Mouse (Mus musculus) embryonic facial prominence, embryonic 14.5 days (tissue): ENCODE results near the gene Efnb3. TPM values are rescaled to one million over a fixed set of nuclear protein-coding genes. Genes with fewer than 3 reads are reported as not detected.

Source experiments
- ATAC-seq: fragments of 200-750 bp; cut with Nextera tagmentation; 2 replicates; pipeline ENCODE4 v1.8.0; 2017; ENCODE audit warnings: low read depth, moderate number of reproducible peaks, moderate TSS enrichment
- DNase-seq: peaks from one replicate; pipeline ENCODE4 v3.0.0-alpha.2; 2015; ENCODE audit warnings: low spot score
- H3K27ac ChIP-seq: fragments of 300-500 bp; sonication (generic); replicated peaks from 2 replicates; pipeline ENCODE4 v1.5.1; 2014; ENCODE audit warnings: low read depth, mild to moderate bottlenecking, low read length, moderate library complexity
- H3K27me3 ChIP-seq: fragments of 300-500 bp; sonication (generic); replicated peaks from 2 replicates; pipeline ENCODE4 v1.6.1; 2014; ENCODE audit warnings: low read length; ENCODE audit not compliant: control insufficient read depth, insufficient read depth
- H3K36me3 ChIP-seq: fragments of 300-500 bp; sonication (generic); 2 replicates; pipeline ENCODE4 v1.6.1; 2014; ENCODE audit warnings: low read length, mixed read lengths; ENCODE audit not compliant: control insufficient read depth, insufficient read depth
- H3K4me1 ChIP-seq: fragments of 300-500 bp; sonication (generic); 2 replicates; pipeline ENCODE4 v1.6.1; 2014; ENCODE audit warnings: antibody characterized with exemption, low read length; ENCODE audit not compliant: control insufficient read depth, insufficient read depth
- H3K4me2 ChIP-seq: fragments of 300-500 bp; sonication (generic); 2 replicates; pipeline ENCODE4 v1.6.1; 2014; ENCODE audit warnings: low read depth, mild to moderate bottlenecking, low read length, moderate library complexity, mixed read lengths
- H3K4me3 ChIP-seq: fragments of 300-500 bp; sonication (generic); 2 replicates; pipeline ENCODE4 v1.5.1; 2014; ENCODE audit warnings: low read depth, mild to moderate bottlenecking, low read length
- H3K9ac ChIP-seq: fragments of 300-500 bp; sonication (generic); 2 replicates; pipeline ENCODE4 v1.6.1; 2014; ENCODE audit warnings: low read depth, mild to moderate bottlenecking, low read length, moderate library complexity, mixed read lengths
- H3K9me3 ChIP-seq: fragments of 300-500 bp; sonication (generic); 2 replicates; pipeline ENCODE4 v1.6.1; 2016; ENCODE audit warnings: low read length; ENCODE audit not compliant: control insufficient read depth
- WGBS: fragments of 180-500 bp; shearing (Covaris S2); extraction: QIAGEN DNeasy Blood & Tissue Kit; methylation state at CpG from one replicate; pipeline ENCODE4 v1.1.7; 2014; 5-methylcytosine and 5-hydroxymethylcytosine counted together
- polyA plus RNA-seq: library from polyadenylated mRNA; unstranded; fragments of >200 nt; fragmentation: Nextera tagmentation; extraction: Ambion mirVana; gene quantifications from 2 replicates; pipeline ENCODE4 v1.2.1, GENCODE M21; 2014

Efnb3 gene
- polyA plus RNA-seq, 1 experiment from 2014 or later = 7.3 TPM

DNA sequence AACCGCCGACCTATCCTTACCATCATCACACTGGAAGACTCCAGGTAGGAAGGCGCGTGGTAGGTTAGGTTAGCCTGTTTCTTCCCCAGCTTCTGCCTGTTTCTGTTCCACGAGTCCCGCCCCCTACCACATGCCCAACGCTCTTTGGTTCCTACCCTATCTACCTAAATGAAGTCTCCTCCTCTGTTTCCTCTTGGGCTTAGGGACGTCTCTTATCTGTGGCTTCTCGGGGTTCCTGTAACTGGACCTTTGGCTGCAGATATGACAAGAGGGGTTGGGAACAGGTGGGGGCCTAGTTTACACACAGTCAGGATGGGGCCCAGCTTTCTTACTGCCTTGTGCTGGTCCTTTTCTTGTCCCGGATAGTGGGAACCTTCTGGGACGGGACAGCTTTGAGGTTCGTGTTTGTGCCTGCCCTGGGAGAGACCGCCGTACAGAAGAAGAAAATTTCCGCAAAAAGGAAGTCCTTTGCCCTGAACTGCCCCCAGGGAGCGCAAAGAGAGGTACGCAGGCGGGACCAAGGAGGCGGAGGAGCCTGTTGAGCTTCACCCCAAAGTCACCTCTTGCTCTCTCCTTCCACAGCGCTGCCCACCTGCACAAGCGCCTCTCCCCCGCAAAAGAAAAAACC lies 29.3 kb upstream of the Efnb3 start:
- H3K4me1 ChIP-seq = no peaks in the 10 kb centered on the region
- no peak overlapping the region for H3K27ac ChIP-seq
- H3K9ac ChIP-seq = no peak overlapping the region
- peaks cover 74% of the 10 kb centered on the region for H3K36me3 ChIP-seq
- H3K4me3 ChIP-seq = no peak overlapping the region
- no peak for DNase-seq
- H3K4me2 ChIP-seq = no peak overlapping the region
- WGBS = 91% methylated on average over 22 of the region's 22 CpGs
- H3K27me3 ChIP-seq = no peaks in the 10 kb centered on the region
- ATAC-seq = no peak
- no peaks in the 10 kb centered on the region for H3K9me3 ChIP-seq

DNA sequence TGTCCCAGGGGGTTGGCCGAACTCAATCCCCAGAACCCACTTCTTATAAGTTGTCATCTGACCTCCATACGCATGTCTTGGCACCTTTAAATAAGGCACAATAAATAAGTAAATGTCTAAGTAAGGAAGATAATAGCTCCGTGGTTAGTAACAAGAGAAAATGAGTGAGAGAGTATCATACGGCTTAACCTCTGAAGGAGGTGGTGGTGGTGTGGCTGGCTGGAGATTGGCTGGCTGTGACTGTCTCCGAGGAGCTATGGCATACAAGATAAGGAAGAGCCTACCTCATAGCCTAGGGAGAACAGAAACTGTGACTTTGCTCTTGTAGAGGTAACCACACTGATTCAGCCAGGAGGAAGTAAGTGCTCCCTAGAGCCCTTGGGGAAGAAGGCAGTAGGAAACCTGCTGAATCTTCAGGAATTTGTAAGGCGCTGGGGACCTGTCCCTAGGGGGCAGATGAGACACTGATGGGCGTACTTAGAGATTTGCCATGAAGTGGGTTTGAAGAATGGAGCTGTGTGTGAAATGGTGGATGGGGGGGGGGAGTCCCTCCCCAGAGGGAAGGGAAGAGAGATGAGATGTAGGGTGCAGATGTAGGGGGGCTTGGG lies 25.8 kb upstream of the Efnb3 start:
- peaks cover 4% of the 10 kb centered on the region; the same call in 1 of the 2 replicates for H3K4me1 ChIP-seq
- no peaks in the 10 kb centered on the region for H3K9me3 ChIP-seq
- no peak overlapping the region for H3K27ac ChIP-seq
- no peak overlapping the region for H3K4me3 ChIP-seq
- no peak overlapping the region for H3K4me2 ChIP-seq
- 81% methylated on average over 7 of the region's 7 CpGs for WGBS
- H3K27me3 ChIP-seq = no peaks in the 10 kb centered on the region
- DNase-seq (no peak), ATAC-seq (no peak)
- no peak overlapping the region for H3K9ac ChIP-seq
- peaks cover 49% of the 10 kb centered on the region for H3K36me3 ChIP-seq

DNA sequence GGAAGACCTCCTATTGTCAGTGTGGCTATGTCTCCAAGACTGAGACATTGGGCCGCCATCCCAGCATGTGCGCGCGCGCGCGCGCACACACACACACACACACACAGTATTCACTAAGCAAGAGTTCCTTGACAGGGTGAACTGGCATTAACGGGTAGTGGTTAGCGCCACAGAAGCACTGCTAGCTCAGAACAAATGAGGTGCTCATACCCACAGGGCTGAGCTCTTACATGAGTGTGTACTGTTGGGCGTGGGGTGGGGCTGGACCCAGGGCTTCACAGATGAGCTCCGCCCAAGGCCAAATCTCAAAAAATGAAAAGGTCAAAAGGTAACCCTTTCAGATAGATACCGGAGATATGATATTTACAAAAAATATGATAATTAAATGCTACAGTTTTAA lies 24.9 kb upstream of the Efnb3 start:
- no peak for DNase-seq
- Histone ChIP-seq H3K27ac (no peak overlapping the region), H3K4me3 (no peak overlapping the region), H3K36me3 (peaks cover 40% of the 10 kb centered on the region), H3K9ac (no peak overlapping the region), H3K27me3 (no peaks in the 10 kb centered on the region), H3K4me1 (peaks cover 4% of the 10 kb centered on the region; the same call in 1 of the 2 replicates), H3K9me3 (no peaks in the 10 kb centered on the region), H3K4me2 (no peak overlapping the region)
- no peak for ATAC-seq
- 95% methylated on average over 13 of the region's 13 CpGs for WGBS

DNA sequence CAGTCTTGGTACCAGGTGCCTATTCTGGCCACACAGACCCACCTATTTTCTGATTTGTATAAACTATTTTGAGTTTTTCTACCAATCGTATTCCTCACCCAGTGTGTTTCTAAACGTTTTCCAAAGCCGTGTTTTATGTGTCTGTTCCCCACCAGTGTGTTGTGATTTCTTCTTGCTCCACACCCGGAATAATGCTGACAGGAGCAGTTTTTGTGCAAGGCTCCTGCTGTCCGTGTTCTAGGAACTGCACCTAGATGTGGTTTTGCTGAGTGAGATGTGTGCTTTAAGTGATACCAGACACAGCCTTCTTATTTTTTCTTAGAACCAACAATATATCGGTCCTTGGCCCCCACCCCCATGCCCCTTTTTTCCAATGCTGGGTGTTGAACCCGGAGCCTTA lies 24.0 kb upstream of the Efnb3 start:
- Histone ChIP-seq H3K4me1 (peaks cover 4% of the 10 kb centered on the region; the same call in 1 of the 2 replicates), H3K27ac (no peak overlapping the region), H3K4me3 (no peak overlapping the region), H3K36me3 (peaks cover 31% of the 10 kb centered on the region), H3K4me2 (no peak overlapping the region), H3K9ac (no peak overlapping the region), H3K9me3 (no peaks in the 10 kb centered on the region), H3K27me3 (no peaks in the 10 kb centered on the region)
- DNase-seq = no peak
- WGBS = 81% methylated on average over 7 of the region's 7 CpGs
- ATAC-seq = no peak

DNA sequence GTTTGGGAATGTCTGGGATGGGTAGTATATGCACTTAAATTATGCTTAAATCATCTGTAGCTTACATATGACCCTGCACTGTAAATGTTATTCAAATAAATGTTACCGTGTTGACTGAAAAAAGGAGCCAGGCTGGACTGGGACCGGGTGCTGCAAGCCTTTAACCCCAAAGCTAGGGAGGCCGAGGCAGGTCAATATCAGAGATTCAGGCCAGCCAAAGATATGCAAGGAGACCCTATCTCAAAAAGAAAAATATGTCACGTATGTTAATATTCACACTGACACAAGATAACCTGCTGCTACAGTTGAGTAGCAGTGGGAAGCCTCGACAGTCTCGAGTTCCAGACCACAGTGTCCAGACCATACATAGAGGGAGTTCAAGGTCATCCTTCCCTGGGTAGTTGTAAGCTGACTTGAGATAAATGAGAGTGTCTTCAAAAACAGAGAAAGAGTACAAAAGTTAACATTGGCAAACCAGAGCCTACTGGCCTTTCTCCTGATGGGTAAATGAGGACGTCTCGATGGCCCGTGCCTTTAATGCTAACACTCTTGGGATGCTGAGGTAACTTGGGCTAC lies 22.3 kb upstream of the Efnb3 start:
- Histone ChIP-seq H3K27me3 (no peaks in the 10 kb centered on the region), H3K4me1 (peaks cover 16% of the 10 kb centered on the region), H3K27ac (peak overlapping the region; percentile 97; the same call in 1 of the 2 replicates), H3K4me3 (peak overlapping the region; percentile 73), H3K36me3 (peaks cover 15% of the 10 kb centered on the region), H3K9ac (peak overlapping the region; percentile 84), H3K4me2 (peak overlapping the region; percentile 69), H3K9me3 (no peaks in the 10 kb centered on the region)
- ATAC-seq (no peak), DNase-seq (no peak)
- WGBS = 62% methylated on average over 9 of the region's 9 CpGs

DNA sequence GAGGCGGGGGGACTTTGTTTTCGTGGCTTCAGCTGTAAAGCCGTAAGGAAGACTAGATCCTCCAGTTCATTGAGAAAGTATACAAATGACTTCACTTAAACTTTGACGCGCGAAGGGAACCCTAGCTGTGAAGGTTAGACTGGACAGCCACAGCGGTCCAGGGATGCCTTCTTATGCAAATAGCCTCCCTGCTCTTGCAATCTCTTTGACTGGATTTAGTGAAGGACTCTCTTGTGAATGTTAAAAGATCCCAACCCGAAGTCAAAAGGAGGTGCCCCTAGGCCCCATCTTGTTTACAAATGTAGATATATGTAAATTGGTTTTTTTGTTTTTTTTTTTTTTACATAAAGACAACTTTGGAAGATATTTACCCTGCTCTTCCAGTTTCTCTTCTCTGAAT lies 21.8 kb upstream of the Efnb3 start:
- H3K4me3 ChIP-seq = peak overlapping the region; percentile 73
- H3K27me3 ChIP-seq = no peaks in the 10 kb centered on the region
- H3K4me1 ChIP-seq = peaks cover 21% of the 10 kb centered on the region
- under 1% methylated on average over 8 of the region's 8 CpGs for WGBS
- H3K9me3 ChIP-seq = no peaks in the 10 kb centered on the region
- DNase-seq (no peak), ATAC-seq (no peak)
- peaks cover 15% of the 10 kb centered on the region for H3K36me3 ChIP-seq
- H3K9ac ChIP-seq = peak overlapping the region; percentile 84
- peak overlapping the region; percentile 97 for H3K27ac ChIP-seq
- H3K4me2 ChIP-seq = peak overlapping the region; percentile 69

DNA sequence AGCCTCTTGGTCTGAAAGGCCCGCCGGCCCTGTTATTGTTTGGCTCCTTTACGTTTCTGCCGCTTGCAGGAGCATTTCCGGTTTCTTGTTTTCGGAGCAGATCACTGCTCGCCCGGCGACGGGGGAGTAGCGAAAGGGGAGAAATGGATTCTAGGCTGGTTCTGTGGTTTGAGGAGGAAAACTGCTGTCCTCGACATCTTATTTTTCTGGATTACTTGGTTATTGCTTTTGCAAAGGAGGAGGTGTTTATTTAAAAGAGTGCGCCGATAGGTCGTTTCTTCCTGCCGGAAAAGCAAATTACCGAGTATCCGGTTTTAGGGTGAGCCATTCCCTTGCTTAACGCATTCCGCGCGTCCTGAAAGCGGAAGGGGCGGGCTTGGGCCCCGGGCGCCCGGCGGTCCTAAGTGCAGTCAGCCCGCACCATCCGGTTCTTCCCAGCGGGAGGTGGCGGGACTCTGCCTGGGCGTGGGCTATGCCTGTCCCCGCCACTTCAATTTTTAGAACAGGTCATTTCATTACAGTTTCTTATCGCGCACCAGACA lies 21.2 kb upstream of the Efnb3 start:
- Histone ChIP-seq H3K4me2 (peak overlapping the region; percentile 69), H3K27ac (peak overlapping the region; percentile 97), H3K9me3 (no peaks in the 10 kb centered on the region), H3K4me1 (peaks cover 22% of the 10 kb centered on the region), H3K36me3 (peaks cover 14% of the 10 kb centered on the region; the same call in 1 of the 2 replicates), H3K9ac (peak overlapping the region; percentile 84), H3K27me3 (no peaks in the 10 kb centered on the region), H3K4me3 (peak overlapping the region; percentile 73)
- peak; percentile 85 for ATAC-seq
- DNase-seq = peak; percentile 98
- under 1% methylated on average over 36 of the region's 36 CpGs for WGBS

DNA sequence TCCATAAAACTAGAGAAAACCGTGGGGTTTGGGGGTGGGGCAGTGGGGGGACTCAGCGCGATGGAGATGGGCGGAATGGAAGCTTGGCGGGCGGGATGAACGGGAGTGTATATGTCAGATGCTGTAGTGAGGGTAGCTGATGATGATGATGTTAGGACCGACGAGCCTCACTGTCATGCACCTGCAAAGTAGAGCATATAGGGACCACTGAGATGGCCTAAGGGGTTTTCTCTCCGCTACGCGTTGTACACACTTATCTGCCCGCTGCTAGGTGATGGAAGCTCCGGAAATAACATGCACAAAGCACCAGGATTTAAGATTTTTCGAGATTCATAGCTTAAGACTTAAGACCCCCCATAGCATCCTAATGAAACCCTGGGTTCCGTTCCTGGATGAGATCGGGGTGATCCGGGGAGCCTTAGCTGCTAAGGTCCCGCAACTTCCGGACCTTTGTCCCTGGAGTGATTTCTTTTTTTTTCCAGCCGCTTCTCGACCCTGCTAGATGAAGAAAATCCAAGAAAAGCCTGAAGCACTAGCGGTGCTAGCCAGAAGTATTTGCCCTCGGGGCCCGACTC lies 20.7 kb upstream of the Efnb3 start:
- DNase-seq = no peak
- under 1% methylated on average over 25 of the region's 25 CpGs for WGBS
- H3K4me2 ChIP-seq = peak overlapping the region; percentile 69
- H3K4me1 ChIP-seq = peaks cover 22% of the 10 kb centered on the region
- H3K4me3 ChIP-seq = peak overlapping the region; percentile 73
- no peak for ATAC-seq
- H3K9ac ChIP-seq = peak overlapping the region; percentile 84
- H3K27ac ChIP-seq = peak overlapping the region; percentile 97
- no peaks in the 10 kb centered on the region for H3K9me3 ChIP-seq
- H3K27me3 ChIP-seq = no peaks in the 10 kb centered on the region
- H3K36me3 ChIP-seq = peaks cover 14% of the 10 kb centered on the region; the same call in 1 of the 2 replicates
